Mouse (Mus musculus) ES-E14 (cell line): ENCODE results near the gene Astn1. TPM values are rescaled to one million over a fixed set of nuclear protein-coding genes. Genes with fewer than 3 reads are reported as not detected.

Experiments
- DNase-seq: peaks from one replicate; pipeline ENCODE4 v3.0.0-alpha.2; 2013; ENCODE audit warnings: low read depth, low spot score
- H3K27ac ChIP-seq: 2 replicates; pipeline ENCODE4 v1.5.1; 2012; ENCODE audit warnings: low read depth, mild to moderate bottlenecking, low read length, moderate library complexity, mixed read lengths; ENCODE audit not compliant: poor library complexity, insufficient read depth, severe bottlenecking
- H3K36me3 ChIP-seq: 2 replicates; pipeline ENCODE4 v1.6.1; 2012; ENCODE audit warnings: mild to moderate bottlenecking, low read length, moderate library complexity, mixed read lengths; ENCODE audit not compliant: control insufficient read depth, poor library complexity, insufficient read depth, severe bottlenecking
- H3K4me1 ChIP-seq, 2 experiments: fragments of 150-350 bp in 1 of 2; sonication (generic) in 1 of 2; 2 replicates each; pipeline ENCODE4 v1.6.1; 2012; ENCODE audit warnings: low read length in 2 of 2, mild to moderate bottlenecking in 1 of 2, mixed read lengths in 1 of 2; ENCODE audit not compliant: control insufficient read depth in 2 of 2, insufficient read depth in 2 of 2, poor library complexity in 1 of 2
- H3K4me3 ChIP-seq, 2 experiments: fragments of 150-350 bp in 1 of 2; sonication (generic) in 1 of 2; 2 replicates each; pipeline ENCODE4 v1.5.1; 2012; ENCODE audit warnings: low read length in 2 of 2, low read depth in 1 of 2, mild to moderate bottlenecking in 1 of 2, mixed read lengths in 1 of 2; ENCODE audit not compliant: insufficient read depth in 1 of 2, poor library complexity in 1 of 2, severe bottlenecking in 1 of 2
- H3K9ac ChIP-seq: 2 replicates; pipeline ENCODE4 v1.6.1; 2012; ENCODE audit warnings: low read depth, mild to moderate bottlenecking, low read length, mixed read lengths; ENCODE audit not compliant: poor library complexity, insufficient read depth, severe bottlenecking
- H3K9me3 ChIP-seq: fragments of 150-350 bp; sonication (generic); 2 replicates; pipeline ENCODE4 v1.6.1; 2012; ENCODE audit warnings: low read depth, mild to moderate bottlenecking, low read length; ENCODE audit not compliant: control insufficient read depth, insufficient read depth
- CHD2 ChIP-seq: IDR thresholded peaks from 2 replicates; pipeline ENCODE4 v1.6.1; 2014; ENCODE audit warnings: mild to moderate bottlenecking, low read depth, low read length, inconsistent platforms
- HCFC1 ChIP-seq: IDR thresholded peaks from 2 replicates; pipeline ENCODE4 v1.6.1; 2012; ENCODE audit warnings: low read length, inconsistent platforms, borderline replicate concordance; ENCODE audit not compliant: insufficient read depth
- MAFK ChIP-seq: IDR thresholded peaks from 2 replicates; pipeline ENCODE4 v1.6.1; 2014; ENCODE audit warnings: mild to moderate bottlenecking, low read depth, low read length, inconsistent platforms; ENCODE audit not compliant: insufficient read depth
- ZC3H11A ChIP-seq: IDR thresholded peaks from 2 replicates; pipeline ENCODE4 v1.6.1; 2012; ENCODE audit warnings: low read depth, mild to moderate bottlenecking, inconsistent platforms, low read length, borderline replicate concordance
- ZNF384 ChIP-seq: IDR thresholded peaks from 2 replicates; pipeline ENCODE4 v1.6.1; 2012; ENCODE audit warnings: low read depth, low read length, inconsistent platforms
- in situ Hi-C, 2 experiments: fragments of 600-800 bp; cut with MboI; formaldehyde crosslinking; loops; one replicate each; pipeline ENCODE4 v1.15.1; 2025; ENCODE audit warnings: low sequenced_read_pairs in 2 of 2, inconsistent platforms in 1 of 2; ENCODE audit not compliant: unreplicated experiment in 2 of 2
- total RNA-seq: library from RNA; depleted of rRNA; stranded (reverse); fragments of 300-350 nt; gene quantifications from 2 replicates; pipeline ENCODE4 v1.2.3, GENCODE M21; 2012

Gene Astn1
- total RNA-seq, 1 experiment, result 0.85 TPM

DNA sequence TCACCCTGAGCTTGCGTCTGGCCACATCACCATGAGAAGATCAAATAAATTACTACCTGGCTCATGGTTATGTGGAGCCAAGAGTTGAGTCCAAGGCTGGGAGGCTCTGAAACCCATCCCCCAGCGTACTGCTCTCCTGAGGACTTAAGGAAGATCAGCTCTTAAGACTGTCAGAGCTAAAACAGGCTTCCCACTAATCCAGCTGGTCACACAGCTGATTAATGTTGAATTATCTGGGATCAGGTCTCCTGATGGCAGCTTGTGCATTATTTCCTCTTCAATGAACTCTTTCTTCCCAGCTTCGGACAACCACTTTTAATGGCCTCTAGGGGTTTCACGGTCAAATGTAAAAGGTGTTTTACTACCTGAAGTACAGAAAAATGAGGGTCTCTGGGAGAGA, 184.4 kb downstream of the Astn1 start:
- DNase-seq, result no peak
- Histone ChIP-seq H3K4me1 (no peaks in the 10 kb centered on the region), H3K9me3 (no peaks in the 10 kb centered on the region), H3K9ac (no peak overlapping the region), H3K36me3 (no peaks in the 10 kb centered on the region), H3K27ac (no peak overlapping the region), H3K4me3 (no peak overlapping the region)
- TF ChIP-seq CHD2 (no peak), ZNF384 (no peak), ZC3H11A (no peak), MAFK (no peak), HCFC1 (no peak)
- in situ Hi-C loops, result no loop called here

DNA sequence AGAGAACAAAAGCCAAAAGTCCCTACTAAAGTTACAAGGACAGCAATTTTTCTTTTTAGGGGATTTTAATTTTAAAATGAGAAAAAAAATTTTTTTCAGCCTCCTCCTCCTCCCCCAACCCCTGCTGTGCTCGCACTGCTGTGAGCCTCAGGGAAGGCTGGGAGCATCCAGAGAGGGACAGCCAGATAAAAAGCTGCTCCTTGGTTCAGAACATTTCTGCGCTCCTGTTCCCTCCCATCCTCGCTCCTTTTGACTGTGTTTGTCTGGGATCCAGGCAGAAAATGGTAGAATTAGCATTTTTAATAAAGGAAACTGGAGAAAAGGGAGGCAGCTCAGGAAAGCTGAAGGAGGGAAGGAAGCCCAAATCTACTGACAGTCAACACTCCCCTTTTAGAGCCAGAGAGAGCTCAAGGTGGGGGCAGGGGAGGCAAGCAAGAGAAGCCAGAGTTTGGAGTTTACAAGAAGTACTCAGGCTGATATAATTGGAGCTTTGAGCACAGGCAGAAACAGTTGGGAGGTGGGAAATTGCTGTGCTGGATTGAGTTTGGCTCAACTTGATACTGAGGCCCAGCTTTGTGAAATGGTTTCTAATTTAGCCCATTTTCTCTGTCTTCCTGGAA, 185.6 kb downstream of the Astn1 start:
- in situ Hi-C loops, result no loop called here
- Histone ChIP-seq H3K9me3 (no peaks in the 10 kb centered on the region), H3K4me1 (no peaks in the 10 kb centered on the region), H3K27ac (no peak overlapping the region), H3K36me3 (no peaks in the 10 kb centered on the region), H3K4me3 (no peak overlapping the region), H3K9ac (no peak overlapping the region)
- DNase-seq, result no peak
- no peak for TF ChIP-seq HCFC1
- no peak for TF ChIP-seq CHD2
- no peak for TF ChIP-seq ZC3H11A
- TF ChIP-seq MAFK, result no peak
- no peak for TF ChIP-seq ZNF384

DNA sequence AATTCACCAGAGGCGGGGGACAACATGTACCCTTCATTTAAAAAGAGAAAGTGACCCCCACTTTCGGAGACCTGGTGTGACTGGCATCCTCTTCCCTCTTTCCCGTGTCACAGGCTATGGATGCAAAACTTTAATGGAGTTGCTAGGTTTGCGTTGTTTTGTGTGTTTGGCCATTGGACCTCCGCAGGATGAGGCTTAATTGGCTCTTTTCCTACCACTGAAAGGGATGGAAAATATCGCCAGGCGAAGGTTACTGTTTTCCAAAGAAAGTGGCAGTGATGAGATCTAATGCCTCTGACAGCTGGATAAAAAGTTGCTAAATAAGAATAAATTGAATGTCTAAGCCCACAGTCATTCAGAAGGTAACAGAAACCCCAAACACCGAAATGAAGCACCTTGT, 186.2 kb downstream of the Astn1 start:
- TF ChIP-seq MAFK (no peak), ZC3H11A (no peak), CHD2 (no peak), ZNF384 (no peak), HCFC1 (no peak)
- no peaks in the 10 kb centered on the region for H3K4me1 ChIP-seq
- no peak for DNase-seq
- no peak overlapping the region for H3K4me3 ChIP-seq
- no peak overlapping the region for H3K27ac ChIP-seq
- in situ Hi-C loops, result no loop called here
- H3K9me3 ChIP-seq, result no peaks in the 10 kb centered on the region
- no peak overlapping the region for H3K9ac ChIP-seq
- H3K36me3 ChIP-seq, result no peaks in the 10 kb centered on the region

DNA sequence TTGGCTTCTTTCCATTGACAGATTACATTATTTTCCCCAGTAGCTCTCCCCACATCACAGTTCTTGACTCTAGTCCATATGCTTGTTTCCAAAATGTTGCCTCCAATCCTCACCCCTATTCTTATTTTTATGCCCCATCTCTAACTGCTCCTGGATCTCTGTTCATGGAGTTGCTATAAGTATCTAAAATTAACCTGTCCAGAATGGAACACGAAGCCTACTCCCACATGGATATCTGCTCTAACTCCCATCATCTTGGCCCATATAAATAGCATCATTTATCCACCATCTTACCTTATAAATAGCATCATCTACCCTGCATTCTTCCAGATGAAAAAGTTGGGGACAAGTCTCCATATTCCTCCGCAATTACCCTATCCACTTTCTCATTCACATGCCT, 187.5 kb downstream of the Astn1 start:
- no peak for DNase-seq
- Histone ChIP-seq H3K27ac (no peak overlapping the region), H3K9ac (no peak overlapping the region), H3K9me3 (no peaks in the 10 kb centered on the region), H3K36me3 (no peaks in the 10 kb centered on the region), H3K4me1 (no peaks in the 10 kb centered on the region), H3K4me3 (no peak overlapping the region)
- in situ Hi-C loops, result no loop called here
- TF ChIP-seq ZNF384 (no peak), ZC3H11A (no peak), MAFK (no peak), CHD2 (no peak), HCFC1 (no peak)

DNA sequence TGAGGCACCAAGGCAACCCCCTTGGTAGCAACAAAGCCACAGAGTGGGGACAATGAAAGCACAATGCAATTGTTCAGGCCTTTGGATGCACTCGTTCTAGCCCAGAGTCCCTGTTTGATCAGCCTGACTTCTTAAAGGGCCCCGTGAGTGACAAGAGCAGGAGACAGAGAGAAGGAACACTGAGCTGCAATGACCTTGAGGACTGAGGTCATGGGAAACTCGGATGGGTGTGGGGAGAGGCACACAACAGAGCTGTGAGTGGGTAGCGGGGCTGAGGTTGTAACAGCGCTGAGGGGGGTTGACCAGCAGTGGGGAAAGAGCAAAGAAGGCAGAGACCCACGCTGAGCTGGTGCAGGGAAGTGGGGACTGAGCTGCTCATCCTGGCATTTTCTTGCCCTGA, 189.9 kb downstream of the Astn1 start:
- DNase-seq, result no peak
- TF ChIP-seq ZC3H11A (no peak), CHD2 (no peak), MAFK (no peak)
- no peak overlapping the region for H3K4me3 ChIP-seq
- H3K9me3 ChIP-seq, result no peaks in the 10 kb centered on the region
- H3K4me1 ChIP-seq, result no peaks in the 10 kb centered on the region
- no peaks in the 10 kb centered on the region for H3K36me3 ChIP-seq
- in situ Hi-C loops, result no loop called here
- no peak overlapping the region for H3K9ac ChIP-seq
- H3K27ac ChIP-seq, result no peak overlapping the region
